Mouse (Mus musculus) liver, embryonic 14.5 days (tissue): ENCODE measurements around the gene Nebl. TPM values are rescaled to one million over a fixed set of nuclear protein-coding genes. Genes with fewer than 3 reads are reported as not detected.

Source experiments
- ATAC-seq: fragments of 200-750 bp; cut with Nextera tagmentation; 2 replicates; pipeline ENCODE4 v1.8.0; 2017; ENCODE audit warnings: moderate number of reproducible peaks, mild to moderate bottlenecking, moderate library complexity; ENCODE audit not compliant: insufficient read depth
- DNase-seq, 3 experiments: peaks; one replicate each; pipeline ENCODE4 v3.0.0-alpha.2; 2012 to 2013; ENCODE audit warnings: low read depth in 3 of 3, low spot score in 3 of 3
- H3K27ac ChIP-seq: fragments of 300-500 bp; sonication (generic); 2 replicates; pipeline ENCODE4 v1.5.1; 2014; ENCODE audit warnings: moderate library complexity, mild to moderate bottlenecking, control low read depth, inconsistent platforms
- H3K27me3 ChIP-seq: fragments of 300-500 bp; sonication (generic); 2 replicates; pipeline ENCODE4 v1.6.1; 2014; ENCODE audit warnings: mild to moderate bottlenecking, low read length, moderate library complexity; ENCODE audit not compliant: control insufficient read depth, insufficient read depth
- H3K36me3 ChIP-seq: fragments of 300-500 bp; sonication (generic); replicated peaks from 2 replicates; pipeline ENCODE4 v1.6.1; 2014; ENCODE audit warnings: low read depth; ENCODE audit not compliant: control insufficient read depth, insufficient read depth
- H3K4me1 ChIP-seq, 2 experiments: fragments of 200-500 bp in 1 of 2; fragments of 300-500 bp in 1 of 2; sonication (generic) in 1 of 2; replicated peaks; 2 replicates each; pipeline ENCODE4 v1.6.1; 2012 to 2014; ENCODE audit warnings: antibody characterized with exemption in 1 of 2, inconsistent platforms in 1 of 2, low read length in 1 of 2; ENCODE audit not compliant: control insufficient read depth in 2 of 2, insufficient read depth in 2 of 2
- H3K4me2 ChIP-seq: fragments of 300-500 bp; sonication (generic); 2 replicates; pipeline ENCODE4 v1.6.1; 2014; ENCODE audit warnings: low read depth, mild to moderate bottlenecking, control low read depth, moderate library complexity
- H3K4me3 ChIP-seq, 2 experiments: fragments of 200-500 bp in 1 of 2; fragments of 300-500 bp in 1 of 2; sonication (generic) in 1 of 2; 2 replicates each; pipeline ENCODE4 v1.5.1; 2012 to 2014; ENCODE audit warnings: low read depth in 2 of 2, low read length in 2 of 2, mild to moderate bottlenecking in 2 of 2, control low read depth in 1 of 2, inconsistent platforms in 1 of 2, moderate library complexity in 1 of 2; ENCODE audit not compliant: insufficient read depth in 1 of 2
- H3K9ac ChIP-seq: fragments of 300-500 bp; sonication (generic); replicated peaks from 2 replicates; pipeline ENCODE4 v1.6.1; 2014; ENCODE audit warnings: mild to moderate bottlenecking, control low read depth, moderate library complexity
- H3K9me3 ChIP-seq: fragments of 300-500 bp; sonication (generic); 2 replicates; pipeline ENCODE4 v1.6.1; 2016; ENCODE audit warnings: low read length, mixed read lengths; ENCODE audit not compliant: control insufficient read depth
- CTCF ChIP-seq: IDR thresholded peaks from 2 replicates; pipeline ENCODE4 v1.5.1; 2016; ENCODE audit warnings: antibody characterized with exemption, low read depth, control low read depth
- EP300 ChIP-seq: IDR thresholded peaks from 2 replicates; pipeline ENCODE4 v1.6.1; 2016; ENCODE audit warnings: antibody characterized with exemption, low read depth
- WGBS: fragments of 180-500 bp; shearing (Covaris S2); extraction: QIAGEN DNeasy Blood & Tissue Kit; methylation state at CpG from one replicate; pipeline ENCODE4 v1.1.7; 2014; ENCODE audit not compliant: insufficient replicate concordance; 5-methylcytosine and 5-hydroxymethylcytosine counted together
- polyA plus RNA-seq, 2 experiments: library from polyadenylated mRNA; depleted of rRNA in 1 of 2; stranded (reverse) in 1 of 2; unstranded in 1 of 2; fragments of >200 nt; fragmentation: Nextera tagmentation in 1 of 2; extraction: Ambion mirVana in 1 of 2; gene quantifications; 2 replicates each; pipeline versions ENCODE4 v1.2.1 to v1.2.3; 2012 to 2014

The Nebl gene
- polyA plus RNA-seq, 2 experiments, result 0.21 to 0.22 TPM

- no peaks in the 10 kb centered on the region for H3K9me3 ChIP-seq
- no peak overlapping the region for H3K27ac ChIP-seq
- 54% methylated on average over 10 of the region's 10 CpGs for WGBS
- ATAC-seq, result no peak
- H3K4me2 ChIP-seq, result no peak overlapping the region
- no peak overlapping the region for H3K9ac ChIP-seq
- no peak for DNase-seq
- H3K27me3 ChIP-seq, result no peaks in the 10 kb centered on the region
- H3K4me1 ChIP-seq, result no peaks in the 10 kb centered on the region; a peak in 1 of 4 replicates
- no peaks in the 10 kb centered on the region for H3K36me3 ChIP-seq
- no peak overlapping the region for H3K4me3 ChIP-seq
- TF ChIP-seq EP300, result no peak
- TF ChIP-seq CTCF, result no peak
Measured at GRCm38 (mm10) chr2:17524205-17524978, 206.9 kb downstream of the Nebl start.

DNA sequence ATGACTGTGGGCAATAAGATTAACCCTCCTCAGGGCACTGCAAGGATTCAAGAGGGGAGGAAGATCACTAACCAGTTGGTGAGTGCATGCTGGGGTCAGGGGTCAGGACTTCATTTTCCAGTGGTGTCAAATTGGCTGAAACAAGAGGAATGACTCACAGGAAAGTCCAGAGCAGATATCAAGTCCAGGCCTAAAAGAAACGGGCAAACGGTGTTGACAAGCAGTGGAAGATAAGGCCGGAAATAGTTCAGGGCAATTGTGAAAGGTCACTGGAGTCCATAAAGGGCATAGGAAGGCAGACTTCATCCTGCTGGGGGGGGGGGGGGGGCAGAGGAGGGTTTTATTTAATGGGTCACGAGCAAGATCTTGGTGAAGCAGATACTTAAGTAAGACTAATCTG, 207.5 kb downstream of the Nebl start:
- TF ChIP-seq EP300, result no peak
- TF ChIP-seq CTCF, result no peak
- Histone ChIP-seq H3K4me2 (no peak overlapping the region), H3K4me1 (no peaks in the 10 kb centered on the region; a peak in 1 of 4 replicates), H3K27ac (no peak overlapping the region), H3K9me3 (no peaks in the 10 kb centered on the region), H3K9ac (no peak overlapping the region), H3K27me3 (no peaks in the 10 kb centered on the region), H3K4me3 (no peak overlapping the region), H3K36me3 (no peaks in the 10 kb centered on the region)
- WGBS, result 16% methylated on average over 4 of the region's 4 CpGs
- DNase-seq (no peak), ATAC-seq (no peak)

- H3K27ac ChIP-seq, result no peak overlapping the region
- H3K9me3 ChIP-seq, result no peaks in the 10 kb centered on the region
- no peak overlapping the region for H3K9ac ChIP-seq
- no peak overlapping the region for H3K4me2 ChIP-seq
- no peak overlapping the region for H3K4me3 ChIP-seq
- no peaks in the 10 kb centered on the region for H3K36me3 ChIP-seq
- DNase-seq (no peak), ATAC-seq (no peak)
- TF ChIP-seq EP300 (no peak), CTCF (no peak)
- 72% methylated on average over 2 of the region's 2 CpGs for WGBS
- H3K4me1 ChIP-seq, result no peaks in the 10 kb centered on the region
- H3K27me3 ChIP-seq, result no peaks in the 10 kb centered on the region
Measured at GRCm38 (mm10) chr2:17515686-17516085, 215.6 kb downstream of the Nebl start.

DNA sequence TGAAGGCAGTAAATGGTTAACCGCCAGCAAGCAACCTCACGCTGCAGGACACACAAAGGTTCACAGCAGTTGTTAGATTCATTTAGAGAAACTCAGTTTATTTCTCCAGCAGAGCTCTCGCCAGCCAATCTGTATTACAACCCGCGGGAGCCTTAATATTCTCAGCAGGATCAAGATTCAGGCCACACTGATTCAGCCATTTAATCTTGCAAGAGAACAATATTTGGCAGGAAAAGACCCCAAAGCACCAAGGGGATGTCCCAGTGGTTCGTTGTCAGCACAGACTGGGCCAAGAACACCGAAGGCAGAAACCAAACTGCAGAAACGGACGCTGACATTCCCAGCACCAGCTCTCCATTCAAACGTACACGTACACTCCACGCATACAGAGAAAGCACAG, 216.5 kb downstream of the Nebl start:
- H3K9me3 ChIP-seq, result no peaks in the 10 kb centered on the region
- DNase-seq, result no peak
- H3K36me3 ChIP-seq, result no peaks in the 10 kb centered on the region
- no peaks in the 10 kb centered on the region for H3K4me1 ChIP-seq
- no peak for TF ChIP-seq CTCF
- TF ChIP-seq EP300, result no peak
- no peak overlapping the region for H3K27ac ChIP-seq
- H3K27me3 ChIP-seq, result no peaks in the 10 kb centered on the region
- 70% methylated on average over 12 of the region's 12 CpGs for WGBS
- ATAC-seq, result no peak
- H3K4me3 ChIP-seq, result no peak overlapping the region
- no peak overlapping the region for H3K4me2 ChIP-seq
- no peak overlapping the region for H3K9ac ChIP-seq

- Histone ChIP-seq H3K4me2 (no peak overlapping the region), H3K36me3 (no peaks in the 10 kb centered on the region), H3K4me3 (no peak overlapping the region), H3K4me1 (no peaks in the 10 kb centered on the region), H3K9me3 (no peaks in the 10 kb centered on the region), H3K27ac (no peak overlapping the region), H3K27me3 (no peaks in the 10 kb centered on the region), H3K9ac (no peak overlapping the region)
- WGBS, result 21% methylated on average over 1 of the region's 1 CpGs
- no peak for TF ChIP-seq CTCF
- no peak for TF ChIP-seq EP300
- no peak for ATAC-seq
- DNase-seq, result no peak
Measured at GRCm38 (mm10) chr2:17509942-17510341, 221.3 kb downstream of the Nebl start.
